Mouse (Mus musculus) right cerebral cortex, postnatal 4 days (tissue): ENCODE data around the gene Senp2.

Experiments
- DNase-seq: peaks from one replicate; pipeline ENCODE4 v3.0.0-alpha.2; 2022

The Senp2 gene

DNA sequence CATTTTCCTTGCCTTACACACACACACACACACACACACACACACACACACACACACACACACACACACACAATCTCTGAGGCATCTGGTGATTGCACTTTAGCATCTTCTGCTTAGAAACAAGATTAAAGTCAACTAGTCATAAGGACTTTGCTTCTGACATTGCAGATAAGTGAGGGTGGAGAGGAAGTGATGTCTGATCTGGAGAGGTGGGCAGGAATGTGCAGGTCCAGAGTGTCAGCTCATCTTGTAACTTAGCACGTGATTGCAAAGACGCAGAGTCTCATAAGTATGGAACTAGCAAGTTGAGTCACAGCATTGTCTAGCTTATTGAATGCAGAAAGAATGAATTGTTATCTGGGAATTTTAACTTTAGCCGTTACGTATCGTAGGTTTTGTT lies 18.2 kb downstream of the Senp2 start:
- DNase-seq: no peak

- no peak for DNase-seq
These were observed 29.3 kb downstream of the Senp2 start for GRCm38 (mm10) chr16:22038554-22038953.

DNA sequence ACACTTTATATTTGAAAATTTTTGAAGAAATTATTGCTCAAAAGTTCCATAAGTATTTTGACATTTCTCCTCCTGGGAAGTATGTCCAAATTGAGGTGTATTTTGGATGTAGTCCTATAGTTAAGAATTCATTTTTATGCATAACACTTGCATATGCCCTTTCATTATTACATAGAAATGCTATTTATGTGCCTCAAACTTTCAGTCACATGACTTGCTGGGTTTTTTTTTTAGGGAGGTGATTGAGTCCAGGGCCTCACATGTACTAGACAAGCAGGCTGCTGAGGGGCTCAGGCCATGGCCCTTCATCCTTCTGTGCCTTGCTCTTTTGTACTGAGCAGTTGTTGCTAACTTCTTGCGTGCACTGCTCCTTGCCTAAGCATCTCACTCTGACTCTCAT lies 30.7 kb downstream of the Senp2 start:
- no peak for DNase-seq

- no peak for DNase-seq
These were observed 34.5 kb downstream of the Senp2 start for GRCm38 (mm10) chr16:22043830-22044229.

DNA sequence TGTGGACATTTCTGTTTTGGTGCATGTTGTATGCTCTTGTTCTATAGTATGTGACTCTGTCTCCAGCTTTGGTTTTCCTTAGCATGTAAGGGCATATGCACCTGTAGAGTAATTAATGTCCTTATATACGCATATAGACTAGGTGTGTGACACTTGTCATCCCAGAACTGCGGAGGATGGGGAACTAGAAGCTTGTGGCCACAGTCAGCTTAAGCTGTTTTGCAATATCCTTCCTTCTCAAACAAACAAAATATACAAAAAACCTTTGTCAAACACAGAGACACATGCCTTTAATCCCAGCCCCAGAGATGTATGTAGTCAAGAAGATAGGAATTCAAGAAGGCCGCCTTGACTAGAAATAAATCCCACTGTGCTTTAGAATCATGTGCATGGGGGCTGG lies 36.6 kb downstream of the Senp2 start:
- no peak for DNase-seq

DNA sequence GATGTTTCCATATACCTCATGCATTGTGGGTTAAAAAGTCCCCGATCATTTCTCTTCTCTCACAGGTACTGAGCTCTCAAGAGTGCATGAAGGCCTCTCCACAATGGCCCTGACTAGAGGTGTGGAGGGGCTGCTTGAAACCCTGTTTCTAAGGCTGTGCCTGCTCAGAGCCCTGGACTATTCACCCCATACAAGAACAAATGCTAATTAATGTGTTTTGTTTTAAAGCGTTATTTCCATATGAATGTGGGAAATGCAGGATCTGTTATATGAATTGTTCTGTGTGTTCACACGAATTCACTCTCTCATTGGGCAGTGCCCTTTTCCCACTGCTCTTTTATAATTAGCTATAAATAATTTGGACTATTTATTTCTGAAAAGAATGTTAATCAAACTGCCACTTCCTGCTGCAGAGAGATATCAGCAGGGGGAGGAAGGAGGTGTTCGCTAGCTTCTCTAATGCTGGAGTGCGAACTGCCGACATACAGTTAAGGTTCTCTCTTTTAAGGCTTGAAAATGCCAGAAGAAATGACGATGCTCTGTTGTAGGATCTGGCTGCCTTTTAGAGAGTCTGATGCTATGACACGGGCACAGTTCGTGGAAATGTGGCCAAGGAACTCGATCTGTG lies 37.6 kb downstream of the Senp2 start:
- DNase-seq: no peak

GRCm38 (mm10) chr16:22053411-22053810 lies 44.1 kb downstream of the Senp2 start:
- no peak for DNase-seq

DNA sequence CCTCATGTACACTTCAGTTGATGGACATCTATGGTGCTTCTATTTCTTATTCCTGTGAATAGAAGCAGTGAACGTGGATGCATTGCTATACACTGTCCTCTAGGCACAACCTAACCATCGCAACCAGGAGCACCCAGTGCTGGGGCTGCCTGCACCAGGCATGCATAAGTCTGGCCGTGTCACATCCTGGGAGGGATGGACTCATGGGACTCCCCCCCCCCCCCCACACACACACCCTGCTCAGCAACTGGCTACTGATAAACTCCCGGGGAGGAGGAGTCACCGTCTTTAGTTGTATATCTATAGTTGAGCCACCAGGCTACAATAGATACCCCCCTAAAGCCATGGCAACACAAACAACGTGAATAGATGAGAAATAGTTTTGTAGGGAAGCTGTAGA lies 48.2 kb downstream of the Senp2 start:
- no peak for DNase-seq

DNA sequence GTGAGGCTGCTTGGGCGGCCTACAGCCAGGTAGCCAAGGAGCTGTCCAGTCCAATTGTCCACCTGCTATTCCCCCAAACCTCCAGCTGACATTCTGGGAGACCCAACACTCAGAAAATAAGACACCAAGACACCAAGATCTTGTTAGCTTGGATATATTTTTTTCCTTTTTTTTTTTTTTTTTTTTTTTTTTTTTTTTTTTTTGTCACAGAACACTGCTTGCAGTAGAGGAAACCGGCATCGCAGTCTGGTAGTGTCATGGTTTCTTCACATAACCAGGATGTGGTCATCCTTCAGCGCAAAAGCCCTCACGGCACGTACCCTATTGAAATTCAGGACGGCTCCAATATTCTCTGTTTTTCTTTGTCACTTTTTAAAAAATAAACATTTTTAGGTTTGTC lies 49.6 kb downstream of the Senp2 start:
- DNase-seq: no peak

GRCm38 (mm10) chr16:22060416-22060815 lies 51.1 kb downstream of the Senp2 start:
- DNase-seq: no peak

- DNase-seq: no peak
These were observed 52.4 kb downstream of the Senp2 start for GRCm38 (mm10) chr16:22061555-22062160.

GRCm38 (mm10) chr16:22062284-22062683 lies 53.0 kb downstream of the Senp2 start:
- DNase-seq: no peak

GRCm38 (mm10) chr16:22065536-22065935 lies 56.3 kb downstream of the Senp2 start:
- DNase-seq: no peak

GRCm38 (mm10) chr16:22067406-22067805 lies 58.1 kb downstream of the Senp2 start:
- DNase-seq: no peak

- DNase-seq: no peak
These were observed 62.1 kb downstream of the Senp2 start for GRCm38 (mm10) chr16:22071361-22071760.

DNA sequence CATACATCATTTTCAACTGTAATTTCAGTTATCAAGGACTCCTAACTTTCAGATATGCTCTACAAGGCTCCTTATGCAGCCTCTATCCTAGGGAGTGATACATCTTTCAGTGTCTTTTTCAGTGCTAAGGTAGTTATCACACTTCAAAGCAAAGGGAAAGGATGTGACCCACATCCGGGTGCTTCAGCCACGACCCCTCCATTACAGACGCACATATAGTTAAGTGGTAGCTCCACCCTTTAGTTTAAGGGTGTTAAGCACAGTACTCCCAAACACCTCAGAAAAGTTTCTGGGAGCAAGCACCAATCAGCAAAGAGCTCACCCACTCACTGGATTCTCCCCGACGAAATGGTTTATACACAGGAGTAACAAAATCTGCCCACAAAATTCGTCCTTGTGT lies 65.8 kb downstream of the Senp2 start:
- no peak for DNase-seq

- DNase-seq: no peak
These were observed 66.7 kb downstream of the Senp2 start for GRCm38 (mm10) chr16:22075829-22076619.

- no peak for DNase-seq
These were observed 67.3 kb downstream of the Senp2 start for GRCm38 (mm10) chr16:22076620-22076941.

DNA sequence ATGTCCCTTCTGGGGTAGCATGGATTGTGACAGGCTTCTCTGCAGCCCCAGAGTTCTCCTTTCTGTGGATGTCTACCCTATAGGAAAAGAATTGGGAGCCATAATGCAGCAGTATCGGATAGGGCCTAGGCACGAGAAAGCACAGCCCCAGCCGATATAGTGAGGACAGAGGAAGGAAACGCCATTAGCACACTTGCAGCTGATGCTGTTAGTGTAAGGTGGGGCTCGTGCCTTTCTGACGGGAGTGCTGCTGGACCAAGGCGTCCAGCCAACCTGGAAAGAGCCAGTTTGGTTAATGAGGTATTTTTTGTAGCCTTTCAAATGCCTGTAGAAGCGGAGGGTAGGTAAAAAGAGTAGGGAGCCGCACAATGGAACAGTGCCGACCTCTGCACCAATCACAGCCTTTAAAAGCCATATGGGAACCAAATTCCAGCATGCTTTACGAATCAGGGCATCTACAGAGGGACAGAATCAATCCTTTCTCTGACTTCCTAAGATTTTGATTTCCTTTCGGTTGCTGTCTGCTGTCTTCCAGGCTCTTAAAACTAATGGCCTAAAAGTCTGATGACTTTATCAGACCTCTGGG lies 70.9 kb downstream of the Senp2 start:
- no peak for DNase-seq

- DNase-seq: no peak
These were observed 76.1 kb downstream of the Senp2 start for GRCm38 (mm10) chr16:22085411-22085810.

DNA sequence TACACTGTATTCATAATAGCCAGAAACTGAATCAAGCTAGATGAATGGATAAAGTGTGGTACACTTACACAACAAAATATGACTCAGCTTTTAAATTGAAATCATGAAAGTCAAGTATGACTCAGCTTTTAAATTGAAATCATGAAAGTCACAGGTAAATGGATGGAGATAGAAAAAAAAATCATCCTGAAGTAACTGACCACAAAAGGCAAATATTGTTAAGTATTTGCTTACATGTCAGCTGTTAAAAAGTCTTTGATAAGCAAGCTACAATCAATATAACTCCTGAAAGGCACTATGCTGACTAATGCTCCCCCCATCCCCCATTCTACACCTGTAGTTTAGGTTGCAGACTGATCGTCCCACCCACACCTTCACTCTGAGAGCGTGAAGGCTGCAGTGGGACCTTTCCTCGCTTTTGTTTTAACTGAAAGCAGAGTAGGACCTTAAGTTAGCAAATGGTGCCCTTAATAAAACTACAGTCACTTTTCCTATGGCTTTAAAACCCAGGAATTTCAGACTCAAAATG lies 82.0 kb downstream of the Senp2 start:
- DNase-seq: no peak

- no peak for DNase-seq
These were observed 86.5 kb downstream of the Senp2 start for GRCm38 (mm10) chr16:22095751-22096150.

DNA sequence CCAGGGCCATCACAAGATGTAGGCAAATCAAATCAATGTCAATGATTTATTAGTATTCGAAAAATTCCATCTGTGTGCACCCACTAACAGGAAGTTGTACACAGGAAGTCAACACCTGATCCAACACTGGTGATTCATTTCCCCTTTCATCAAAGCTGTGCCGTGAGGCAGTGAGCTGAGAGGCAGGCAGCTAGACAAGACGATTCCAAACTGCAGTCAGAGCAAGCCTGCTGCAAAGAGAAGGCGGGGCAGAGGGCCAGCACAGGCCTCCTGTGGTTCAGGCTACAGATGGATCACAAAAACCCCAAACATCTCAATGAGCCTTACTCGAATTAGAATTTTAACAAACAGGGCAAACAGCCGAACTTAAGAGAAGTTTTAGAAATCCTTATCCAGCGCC lies 88.4 kb downstream of the Senp2 start:
- no peak for DNase-seq
